Mouse (Mus musculus): ENCODE measurements around the gene Igsf3. TPM values are rescaled to one million over a fixed set of nuclear protein-coding genes. Genes with fewer than 3 reads are reported as not detected.

The Igsf3 gene
- total RNA-seq (2015) (0.68 and 1.1 TPM in 2 replicates), total RNA-seq (2017) (1.1 and 1.3 TPM in 2 replicates)

DNA sequence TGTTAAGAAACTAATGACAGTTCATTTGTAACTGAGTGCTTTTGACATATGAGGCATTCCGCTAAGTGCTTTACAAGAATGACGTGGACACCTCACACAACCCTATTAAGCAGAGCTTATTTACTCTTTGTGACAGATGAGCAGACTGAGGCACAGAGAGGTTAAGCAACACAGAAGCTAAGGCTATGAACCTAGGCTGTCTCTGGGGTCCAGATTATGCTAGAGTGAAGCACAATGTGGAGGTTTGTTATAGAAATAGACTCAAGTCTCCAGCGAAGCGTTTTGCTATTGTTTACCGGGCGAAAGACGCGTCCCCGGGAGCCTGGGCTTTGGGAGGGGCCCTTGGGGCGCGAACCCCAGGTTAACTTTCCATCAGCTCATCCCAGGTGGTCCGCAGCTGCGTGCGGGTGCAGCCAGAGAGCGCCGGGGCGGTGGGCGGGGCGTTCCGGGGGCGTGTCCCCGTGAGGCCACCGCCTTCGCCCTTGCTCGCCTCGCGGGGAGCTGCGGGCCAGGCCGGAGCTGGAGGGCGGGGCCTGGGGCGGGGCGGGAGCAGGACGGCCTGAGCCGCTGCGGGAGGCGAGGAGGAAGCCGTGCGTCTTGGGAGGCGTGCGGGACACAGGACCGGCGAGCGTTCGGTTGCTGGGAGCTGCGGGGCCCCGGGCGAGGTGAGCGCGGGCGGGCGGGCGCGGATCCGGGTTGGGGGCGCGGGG is at the start of gene Igsf3:
Gene Igsf3 (plus strand): TSS at position 546 of the 710 bp plus-strand sequence.
- peak; percentile 77 for ATAC-seq (replicated peaks; ENCODE audit: poor library complexity)

DNA sequence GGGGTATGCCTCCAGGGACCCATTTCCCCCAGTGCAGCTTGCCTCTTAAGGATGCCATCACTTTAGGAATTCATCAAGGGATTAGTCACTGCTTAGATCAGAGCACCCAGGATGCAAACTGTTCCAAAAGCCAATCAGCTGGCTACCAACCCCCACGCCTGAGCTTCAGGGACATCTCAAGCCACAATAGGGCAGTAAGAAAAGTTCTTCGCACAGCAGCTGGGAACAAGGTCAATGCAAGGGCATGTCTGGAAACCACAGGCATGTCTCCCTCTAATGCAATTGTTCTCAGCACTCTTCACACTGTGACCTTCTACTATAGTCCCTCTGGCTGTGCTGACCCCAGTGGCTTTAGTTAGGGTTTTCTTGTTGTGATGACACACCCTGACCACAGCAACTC is 49.6 kb upstream of the Igsf3 start:
- ATAC-seq (replicated peaks; ENCODE audit: poor library complexity), result no peak

DNA sequence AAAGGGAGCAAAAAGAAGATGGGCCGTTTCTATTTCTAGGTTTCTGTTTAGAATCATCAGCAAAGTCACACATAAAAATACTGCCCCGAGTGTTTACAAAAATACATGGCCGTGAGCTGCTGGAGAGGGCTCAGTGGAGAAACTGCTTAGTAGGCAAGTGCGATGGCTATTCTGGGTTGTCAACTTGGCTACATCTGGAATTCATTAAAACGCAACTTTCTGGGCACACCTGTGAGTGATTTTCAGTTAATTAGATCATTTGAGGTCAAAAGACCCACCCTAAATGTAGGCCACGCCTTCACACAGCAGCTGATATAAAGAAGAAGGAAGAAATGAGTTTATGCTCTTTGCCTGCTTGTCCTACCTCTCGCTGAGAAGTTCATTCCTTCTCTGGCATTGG is 48.3 kb upstream of the Igsf3 start:
- no peak for ATAC-seq (replicated peaks; ENCODE audit: poor library complexity)

DNA sequence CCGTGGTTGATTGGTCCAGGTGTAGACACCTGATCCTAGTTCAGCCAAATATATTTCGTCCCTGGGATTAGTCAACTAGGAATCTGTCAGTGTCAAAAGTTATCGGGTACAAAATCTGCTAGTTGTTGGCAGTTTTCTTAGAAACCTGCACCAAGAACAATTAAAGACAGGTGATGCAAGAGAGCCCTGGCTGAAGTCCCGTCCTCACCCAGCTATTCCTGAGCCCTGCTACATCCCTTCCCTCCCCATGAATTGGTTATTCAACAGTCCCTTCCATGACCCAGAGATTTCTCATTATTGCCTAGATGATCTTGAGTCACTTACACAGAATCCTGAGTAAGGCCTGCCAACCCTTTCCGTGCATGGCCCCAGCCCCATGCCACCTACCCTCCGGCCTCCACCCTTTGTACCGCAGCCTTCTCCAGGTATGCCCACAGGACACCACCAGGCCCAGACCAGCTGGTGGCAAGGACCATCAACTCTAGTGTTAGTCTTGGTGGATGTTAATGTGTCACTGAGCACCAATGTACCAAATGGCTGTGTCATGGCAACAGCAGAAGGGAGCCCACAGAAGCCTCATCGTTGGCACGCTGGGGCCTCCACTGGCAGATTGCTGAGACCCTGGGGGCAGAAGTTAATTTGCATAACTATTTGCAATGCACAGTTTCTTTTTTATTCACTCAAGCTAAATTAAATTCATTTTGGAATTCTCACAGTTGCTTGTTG is 33.5 kb upstream of the Igsf3 start:
- no peak for ATAC-seq (replicated peaks; ENCODE audit: poor library complexity)

DNA sequence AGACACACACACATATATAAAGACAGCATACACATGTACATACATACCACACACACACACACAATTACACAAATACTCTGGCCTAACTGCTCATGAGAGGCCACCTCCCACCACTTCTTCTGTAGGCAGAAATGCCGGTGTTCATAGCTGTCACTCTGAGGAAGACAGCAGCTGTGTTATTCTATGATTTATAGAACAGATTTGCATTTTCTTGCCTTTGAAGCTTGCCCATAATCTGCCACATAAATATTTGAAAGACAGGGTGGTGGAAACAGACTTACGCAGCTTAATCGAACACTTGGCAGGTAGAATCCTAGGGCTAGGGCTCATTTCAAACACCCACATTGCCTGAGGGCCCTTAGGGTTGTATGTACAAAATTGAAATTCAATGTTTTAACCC is 32.6 kb upstream of the Igsf3 start:
- no peak for ATAC-seq (replicated peaks; ENCODE audit: poor library complexity)

DNA sequence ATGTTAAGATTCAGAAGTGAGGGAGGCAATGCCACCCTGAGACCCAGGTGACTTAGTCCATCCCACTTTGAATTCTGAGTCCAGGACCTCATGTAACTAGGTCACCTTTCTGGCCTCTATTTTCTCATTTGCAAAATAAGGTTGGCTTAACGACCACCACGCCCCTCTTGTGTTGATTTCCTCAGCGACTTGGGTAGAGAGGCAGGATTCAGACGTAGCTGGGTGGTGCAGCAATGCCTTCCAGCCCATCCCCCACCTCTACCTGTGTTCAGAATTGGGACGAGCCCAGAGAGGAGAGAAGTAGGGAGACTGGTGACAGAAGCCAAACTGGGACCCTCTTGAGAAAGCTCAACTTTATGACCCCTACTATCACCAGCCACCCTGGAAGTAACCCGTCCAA is 31.6 kb upstream of the Igsf3 start:
- no peak for ATAC-seq (replicated peaks; ENCODE audit: poor library complexity)

DNA sequence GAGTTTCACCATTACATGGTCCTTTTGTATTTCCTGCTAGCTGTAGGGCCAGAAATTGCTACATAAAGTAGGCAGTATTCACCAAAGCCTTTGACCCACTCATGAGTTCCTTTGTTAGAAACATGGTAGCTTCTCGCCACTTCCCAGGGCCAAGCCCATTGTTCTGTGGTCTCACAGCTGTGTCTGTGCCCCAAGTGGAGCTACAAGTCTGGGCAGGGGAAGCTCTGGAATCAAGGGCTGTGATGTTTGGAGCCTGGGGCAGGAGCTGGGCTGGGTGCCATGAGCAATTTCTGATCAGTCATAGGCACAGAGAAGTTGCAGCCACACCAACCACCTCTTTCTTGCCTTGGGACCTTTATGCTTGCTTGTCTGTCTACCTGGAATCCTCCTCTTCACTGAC is 30.1 kb upstream of the Igsf3 start:
- no peak for ATAC-seq (replicated peaks; ENCODE audit: poor library complexity)

DNA sequence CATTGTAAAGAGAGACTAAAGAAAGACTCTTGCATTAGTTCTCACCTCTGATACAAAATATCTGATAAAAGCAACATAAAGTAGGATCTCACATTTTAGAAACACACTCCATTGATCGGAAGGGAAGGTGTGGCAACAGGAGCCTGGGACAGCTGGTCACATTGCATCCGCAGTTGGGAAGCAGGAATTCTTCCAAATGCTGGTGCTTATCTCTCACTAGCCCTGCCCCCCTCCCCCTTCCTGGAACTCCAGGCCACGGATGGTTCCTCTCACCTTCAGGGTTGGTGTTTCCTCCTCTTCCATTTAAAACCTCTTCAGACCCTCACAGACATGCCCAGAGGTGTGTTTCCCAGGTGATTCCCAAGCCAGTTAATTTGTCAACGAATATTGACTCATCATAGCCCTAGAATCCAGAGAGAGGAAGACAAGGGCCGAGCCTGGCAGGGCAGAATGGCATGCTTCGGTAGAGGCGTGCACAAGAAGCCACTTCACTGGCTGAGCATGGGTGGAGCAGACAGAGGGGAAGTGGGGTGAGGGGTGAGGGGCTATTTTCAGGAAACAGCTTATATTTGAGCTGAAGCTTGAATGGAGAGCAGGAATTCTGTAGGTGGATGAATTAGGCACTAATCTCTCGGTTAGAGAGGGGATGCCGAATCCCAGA is 28.3 kb upstream of the Igsf3 start:
- ATAC-seq (replicated peaks; ENCODE audit: poor library complexity), result no peak

DNA sequence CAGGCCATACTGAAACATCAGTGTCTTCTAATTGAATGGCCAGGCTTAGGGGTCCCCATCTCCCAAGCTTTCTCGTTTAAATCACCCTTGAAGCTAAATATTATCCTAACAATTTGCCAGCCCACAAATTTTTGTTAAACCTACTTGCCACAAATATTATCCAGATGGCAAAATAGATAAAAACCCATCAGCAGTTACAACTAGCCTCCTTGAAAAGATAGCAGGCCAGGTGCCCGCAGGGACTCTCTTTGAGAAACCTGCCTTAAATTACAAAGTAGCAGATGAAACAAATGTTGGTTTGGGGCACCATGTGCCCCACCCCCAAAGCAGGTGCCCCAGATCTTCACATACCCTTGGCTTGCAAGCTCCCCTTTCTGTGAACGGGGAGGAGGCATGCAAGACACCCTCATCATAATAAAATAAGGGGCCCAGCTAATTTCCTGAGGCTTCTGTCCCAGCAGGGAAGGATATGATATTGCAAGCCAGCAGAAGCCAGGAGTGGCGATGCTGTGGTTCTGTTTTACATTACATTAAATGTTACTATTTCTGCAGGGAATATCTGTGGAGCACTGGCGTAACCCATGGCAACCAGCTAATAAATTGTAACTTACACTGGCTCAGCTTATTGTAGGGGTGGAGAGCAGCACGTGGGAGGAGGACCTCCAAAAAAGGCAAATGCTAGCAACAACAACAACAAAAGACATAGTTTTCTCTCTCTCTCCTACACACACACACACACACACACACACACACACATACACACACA is 27.2 kb upstream of the Igsf3 start:
- ATAC-seq (replicated peaks; ENCODE audit: poor library complexity), result no peak

DNA sequence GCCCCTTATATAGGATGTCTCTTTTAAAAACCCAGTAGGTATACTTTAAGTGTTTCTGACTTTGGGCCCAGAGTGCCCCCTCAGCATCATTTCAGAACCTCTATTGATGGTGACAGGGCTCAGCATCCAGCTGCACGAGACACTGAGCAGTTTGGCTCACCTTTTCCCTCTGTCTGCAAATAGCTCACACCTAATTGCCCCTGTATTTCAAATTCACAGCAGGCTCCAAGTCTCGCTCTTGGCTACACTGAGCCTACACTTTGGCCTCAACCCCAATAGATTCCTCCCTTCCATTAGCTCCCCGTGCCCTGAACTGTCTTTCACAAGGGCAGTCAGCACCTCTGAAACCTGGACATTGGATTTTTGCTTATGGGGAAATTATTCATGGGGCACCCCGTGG is 26.5 kb upstream of the Igsf3 start:
- no peak for ATAC-seq (replicated peaks; ENCODE audit: poor library complexity)

DNA sequence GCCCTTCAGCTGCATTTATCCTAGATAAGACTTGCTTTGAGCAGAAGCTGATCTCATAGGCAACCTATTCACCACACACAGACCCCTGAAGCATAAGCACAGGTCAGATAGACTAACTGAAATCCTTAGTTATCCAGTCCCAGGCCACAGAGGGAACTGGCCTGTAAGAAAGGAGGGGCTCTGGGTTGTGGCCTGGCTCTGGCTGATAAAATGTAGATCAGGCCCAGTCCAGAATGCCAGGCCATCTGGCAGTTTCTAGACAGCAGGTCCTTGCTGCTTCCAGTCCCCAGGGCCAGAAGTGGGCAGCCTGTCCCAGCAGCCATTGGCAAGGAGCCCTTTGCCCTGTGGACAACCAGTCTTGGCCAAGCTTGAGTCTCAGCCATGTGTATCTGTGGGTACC is 22.4 kb upstream of the Igsf3 start:
- peak; percentile 76 for ATAC-seq (replicated peaks; ENCODE audit: poor library complexity)

DNA sequence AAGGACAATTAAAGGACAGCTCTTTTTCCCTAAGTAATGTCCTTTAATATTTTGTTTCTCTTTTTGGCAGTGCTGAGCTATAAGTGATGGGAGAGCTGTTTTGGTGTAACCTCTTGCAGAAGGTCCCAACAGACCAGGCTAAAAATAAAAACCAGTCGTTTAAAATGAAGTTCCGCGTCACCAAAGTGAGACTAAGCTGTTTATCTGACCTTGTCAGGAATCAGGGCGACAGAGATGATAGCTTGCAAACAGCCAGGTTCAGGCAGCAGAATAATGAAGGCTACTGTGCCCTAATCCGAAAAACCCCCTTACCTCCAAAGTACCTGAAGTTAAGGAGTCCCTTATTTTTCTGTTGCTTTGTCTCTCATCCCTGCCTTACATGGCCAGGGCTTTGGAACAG is 21.2 kb upstream of the Igsf3 start:
- ATAC-seq (replicated peaks; ENCODE audit: poor library complexity), result peak; percentile 41

DNA sequence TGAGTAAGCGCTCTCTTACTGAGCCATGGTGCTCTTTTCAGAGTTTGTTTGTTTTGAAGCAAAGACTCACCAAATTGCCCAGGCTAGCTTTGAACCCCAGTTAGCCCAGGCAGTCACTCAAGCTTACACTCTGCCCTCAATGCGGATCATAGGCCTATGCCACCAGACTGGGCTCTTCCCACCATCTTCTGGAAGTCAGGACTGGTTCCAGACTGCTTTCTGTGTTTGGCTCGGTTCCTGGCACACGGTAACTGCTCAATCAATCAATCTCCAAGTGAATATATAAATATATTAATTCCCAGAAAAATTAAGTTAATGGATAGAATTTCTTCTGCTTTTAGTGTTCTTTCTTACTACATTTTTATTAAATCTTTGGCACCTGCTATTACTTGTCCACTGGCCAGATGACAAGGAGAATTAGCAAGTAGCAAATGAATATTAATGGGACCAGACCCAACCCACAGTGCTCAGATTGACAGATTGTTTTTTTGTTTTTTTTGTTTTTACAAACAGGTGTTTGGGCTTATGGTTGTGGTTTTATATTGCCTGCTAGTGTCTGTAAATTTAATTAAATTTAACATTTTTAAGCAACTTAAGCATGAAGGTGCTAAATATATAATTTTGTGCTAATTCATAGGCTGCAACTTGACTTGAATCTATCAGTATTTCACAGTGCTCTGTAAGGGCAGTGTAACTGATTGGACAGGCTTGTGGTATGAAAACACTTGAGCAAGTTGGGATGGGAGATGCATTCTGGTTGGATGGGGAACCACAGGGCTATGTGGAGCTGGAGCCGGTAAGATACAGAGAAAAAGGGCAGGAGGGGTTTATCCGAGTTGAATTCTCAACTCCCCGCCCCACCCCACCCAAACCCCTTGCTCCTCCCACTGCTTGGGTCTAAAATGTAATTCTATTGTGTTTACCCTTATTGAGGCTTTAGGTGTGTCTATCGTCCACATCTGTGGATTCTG is 20.0 kb upstream of the Igsf3 start:
- peak; percentile 64 for ATAC-seq (replicated peaks; ENCODE audit: poor library complexity)

DNA sequence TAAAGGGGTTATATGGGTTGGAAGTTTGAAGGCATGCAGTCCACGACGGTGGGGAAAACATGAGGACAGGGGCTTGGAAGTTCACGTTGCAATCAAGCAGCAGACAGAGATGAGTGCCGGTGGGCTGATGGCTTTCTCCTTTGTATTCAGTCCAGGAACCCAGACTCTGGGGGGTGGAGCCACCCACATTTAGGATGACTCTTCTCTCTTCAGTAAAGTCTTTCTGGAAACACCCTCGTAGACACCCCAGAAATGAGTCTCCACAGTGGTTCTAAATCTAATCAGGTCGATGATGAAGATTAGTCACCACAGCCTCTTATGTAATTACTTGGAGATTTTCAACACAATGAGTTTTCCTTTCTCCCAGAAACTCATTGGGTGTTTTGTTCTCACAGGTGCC is 16.1 kb upstream of the Igsf3 start:
- ATAC-seq (replicated peaks; ENCODE audit: poor library complexity), result no peak

DNA sequence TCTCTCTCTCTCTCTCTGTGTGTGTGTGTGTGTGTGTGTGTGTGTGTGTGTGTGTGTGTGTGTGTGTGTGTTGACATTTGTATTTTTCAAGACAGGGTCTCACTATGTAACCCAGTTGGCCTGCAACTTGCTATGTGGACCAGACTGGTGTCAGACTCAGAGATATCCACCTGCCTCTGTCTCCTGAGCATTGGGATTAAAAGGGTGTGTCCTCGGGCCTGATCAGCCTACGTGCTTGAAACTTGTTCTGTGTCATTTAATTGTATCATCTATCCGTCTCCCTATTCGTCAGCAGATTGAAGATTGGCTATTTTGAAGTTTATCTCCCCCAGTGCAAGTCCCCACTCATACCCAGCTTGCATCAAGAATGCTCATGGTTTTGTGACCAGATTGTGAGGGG is 14.5 kb upstream of the Igsf3 start:
- ATAC-seq (replicated peaks; ENCODE audit: poor library complexity), result no peak

DNA sequence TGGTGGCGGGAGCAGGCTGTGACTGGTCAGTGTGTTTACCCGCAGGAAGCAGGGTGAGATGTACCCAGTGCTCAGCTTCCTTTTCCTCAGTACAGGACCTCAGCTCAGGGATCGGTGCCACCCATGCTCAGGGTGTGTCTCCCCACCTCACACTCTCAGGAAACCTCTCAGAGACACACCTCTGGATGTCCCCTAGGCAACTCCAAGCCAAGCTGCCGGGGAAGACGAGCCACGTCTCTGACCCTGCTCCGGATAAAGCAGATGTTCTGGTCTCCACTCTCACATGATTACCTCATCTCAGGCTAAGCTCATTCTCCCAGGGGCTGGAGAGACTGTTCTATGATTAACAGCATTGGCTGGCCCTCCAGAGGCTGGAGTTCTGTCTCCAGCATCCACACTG is 13.3 kb upstream of the Igsf3 start:
- no peak for ATAC-seq (replicated peaks; ENCODE audit: poor library complexity)

DNA sequence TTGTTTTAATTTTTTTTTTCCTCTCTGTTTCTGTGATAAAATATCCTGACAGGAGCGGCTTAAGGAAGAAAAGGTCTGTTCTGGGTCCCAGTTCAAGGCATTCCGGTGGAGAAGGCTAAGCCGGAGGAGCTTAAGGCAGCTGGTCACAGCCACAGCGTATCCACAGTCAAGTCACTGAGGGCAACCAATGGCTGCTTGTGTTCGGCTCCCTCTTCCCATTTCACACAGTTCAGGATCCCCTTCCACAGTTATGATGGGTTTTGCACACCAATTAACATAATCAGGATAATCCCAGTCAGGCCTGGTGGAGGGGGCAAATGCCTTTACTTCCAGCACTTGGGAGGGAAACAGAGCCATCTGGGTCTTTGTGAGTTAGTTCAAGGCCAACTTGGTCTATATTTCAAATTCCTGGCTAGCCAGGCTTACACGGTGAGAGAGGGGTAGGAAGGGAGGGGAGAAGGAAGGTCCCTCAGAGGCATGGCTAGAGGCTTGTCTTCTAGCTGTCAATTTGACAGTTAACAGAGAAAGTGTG is 11.7 kb upstream of the Igsf3 start:
- ATAC-seq (replicated peaks; ENCODE audit: poor library complexity), result no peak

DNA sequence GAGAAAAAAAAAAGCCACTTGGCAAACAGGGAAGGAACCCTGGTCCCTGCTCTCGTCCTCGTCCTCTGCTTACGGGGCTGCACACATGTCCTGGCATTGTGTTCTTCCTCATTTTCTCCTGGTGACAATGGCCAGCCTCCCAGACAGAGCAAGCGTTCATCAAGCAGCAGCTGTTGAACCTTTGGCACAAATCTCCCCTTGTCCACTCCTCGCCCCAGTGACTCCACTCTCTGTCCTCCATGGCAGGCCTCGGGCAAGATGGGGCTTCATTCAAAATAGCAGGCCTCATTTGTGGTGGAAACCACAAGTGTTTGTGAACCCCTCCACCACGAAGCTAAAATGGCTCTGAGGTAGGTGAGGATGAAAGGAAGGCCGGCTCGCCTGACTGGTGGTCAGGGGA is 11.0 kb upstream of the Igsf3 start:
- ATAC-seq (replicated peaks; ENCODE audit: poor library complexity), result 0 out of 2 replicates have a peak, but pooled peaks have one; percentile 8

DNA sequence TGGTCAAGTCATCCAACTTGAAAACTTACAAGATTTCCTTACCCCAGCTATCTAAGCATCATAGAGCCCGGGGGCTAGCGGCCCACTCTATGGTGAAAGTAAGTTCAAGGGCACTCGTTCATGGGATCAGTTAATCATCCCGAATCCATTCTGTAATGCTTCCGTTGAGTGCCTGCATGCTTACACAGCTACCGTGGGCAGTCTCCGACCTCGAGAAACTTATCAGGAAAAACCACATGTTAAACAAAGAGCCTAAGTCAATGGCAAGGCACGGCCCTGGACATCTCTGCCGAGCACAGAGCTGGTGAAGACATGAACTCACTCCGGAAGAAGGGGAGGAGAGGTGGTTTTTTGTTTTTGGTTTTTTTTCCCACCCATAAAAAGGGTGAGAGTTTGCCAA is 9.5 kb upstream of the Igsf3 start:
- peak; percentile 77 for ATAC-seq (replicated peaks; ENCODE audit: poor library complexity)

DNA sequence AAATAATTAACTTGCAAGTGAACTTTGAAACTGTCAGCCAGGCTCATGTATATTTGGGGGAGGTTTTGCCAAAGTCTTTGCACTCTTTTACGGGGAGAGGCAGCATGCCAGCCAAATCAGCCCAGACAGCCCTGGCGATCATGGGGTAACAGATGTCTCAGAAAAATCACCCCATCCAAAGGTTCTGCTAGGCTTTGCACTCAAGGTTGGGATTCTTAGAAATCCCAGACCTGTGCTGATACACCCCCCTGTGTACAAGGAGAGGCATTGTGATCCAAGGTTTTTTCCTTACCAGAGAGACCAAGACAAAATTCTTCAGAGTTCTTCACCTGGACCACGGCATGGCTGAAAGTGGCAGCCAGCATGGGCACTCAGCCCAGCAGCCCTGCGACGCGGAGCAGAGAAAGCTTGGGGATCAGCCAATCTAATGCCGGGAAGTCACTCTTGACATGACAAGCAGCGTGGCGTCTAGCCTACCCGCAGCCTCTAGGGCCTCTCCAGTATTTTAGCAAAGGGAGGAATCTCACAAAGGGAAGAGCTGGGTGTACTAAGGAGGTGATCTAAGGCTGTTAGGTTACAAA is 7.5 kb upstream of the Igsf3 start:
- ATAC-seq (replicated peaks; ENCODE audit: poor library complexity), result no peak
